9 mouse cellular contexts compared by ENCODE assay signal in the genomic region with DNA sequence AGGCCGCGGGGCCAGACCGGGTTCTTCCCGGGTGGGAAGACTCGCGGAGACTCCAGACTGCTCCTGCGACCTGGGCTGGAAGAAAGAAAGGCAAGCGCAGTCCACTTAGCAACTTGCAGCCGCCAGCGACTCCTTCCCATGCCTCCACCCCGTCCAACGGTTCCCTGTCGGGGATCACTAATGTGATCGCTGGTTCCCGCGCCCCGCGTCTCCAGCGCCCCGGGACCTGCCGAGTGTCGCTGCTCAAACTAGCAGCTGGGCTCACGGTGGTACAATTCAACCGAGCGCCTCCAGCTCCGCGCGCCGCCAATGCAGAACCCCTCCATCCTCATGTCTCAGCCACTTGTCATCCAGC. TPM values are rescaled to one million over a fixed set of nuclear protein-coding genes. Genes with fewer than 3 reads are reported as not detected.
DNase-seq lines count a peak whose midpoint lies in the region; ATAC-seq and TF ChIP-seq lines count a peak whose summit lies in the region.
"Had no signal": no experiment of that assay in that cellular context is flagged by ENCODE, and none has a peak within 500 bp of the region (broad histone marks: within the 10 kb centered on the region; RNA-seq: fewer than 3 reads in every experiment).

No protein-coding gene starts in this region.

- H3K9ac ChIP-seq in heart, postnatal 0 days (replicated peaks; ENCODE audit: low read depth, low read length) = no peak overlapping the region
- no peak overlapping the region for H3K9ac ChIP-seq in intestine, embryonic 15.5 days
- no peak overlapping the region for H3K9ac ChIP-seq in neural tube, embryonic 12.5 days

- H3K36me3 ChIP-seq in heart, postnatal 0 days (replicated peaks; ENCODE audit: control insufficient read depth, insufficient read depth, low read length) = no peaks in the 10 kb centered on the region
- H3K36me3 ChIP-seq in intestine, embryonic 15.5 days = no peaks in the 10 kb centered on the region
- no peaks in the 10 kb centered on the region for H3K36me3 ChIP-seq in neural tube, embryonic 12.5 days
- H3K36me3 ChIP-seq: G1E had no signal

- H3K27me3 ChIP-seq in heart, postnatal 0 days (ENCODE audit: control insufficient read depth, insufficient read depth, low read length) = peaks cover 98% of the 10 kb centered on the region
- H3K27me3 ChIP-seq in intestine, embryonic 15.5 days (replicated peaks) = peaks cover 77% of the 10 kb centered on the region
- H3K27me3 ChIP-seq in neural tube, embryonic 12.5 days (replicated peaks) = peaks cover 88% of the 10 kb centered on the region

- H3K4me3 ChIP-seq in heart, postnatal 0 days (ENCODE audit: low read depth, low read length) = peak overlapping the region; percentile 30
- H3K4me3 ChIP-seq in intestine, embryonic 15.5 days (replicated peaks) = peak overlapping the region; percentile 28
- H3K4me3 ChIP-seq in neural tube, embryonic 12.5 days = 0 out of 2 replicates have a peak overlapping the region, but pooled peaks have one; percentile 15

- TF ChIP-seq EP300 in heart, postnatal 0 days (IDR thresholded peaks at IDR 0.05; ENCODE audit: low read depth) = no peak

- H3K9me3 ChIP-seq in heart, postnatal 0 days (replicated peaks; ENCODE audit: control insufficient read depth, low read length) = no peaks in the 10 kb centered on the region
- no peaks in the 10 kb centered on the region for H3K9me3 ChIP-seq in intestine, embryonic 15.5 days
- H3K9me3 ChIP-seq in neural tube, embryonic 12.5 days = no peaks in the 10 kb centered on the region
- H3K9me3 ChIP-seq: G1E had no signal

- peak overlapping the region; percentile 39 for H3K4me2 ChIP-seq in heart, postnatal 0 days (ENCODE audit: low read depth, low read length)
- H3K4me2 ChIP-seq in intestine, embryonic 15.5 days (replicated peaks) = peak overlapping the region; percentile 52
- peak overlapping the region; percentile 38 for H3K4me2 ChIP-seq in neural tube, embryonic 12.5 days (replicated peaks)

- no peak for ATAC-seq in heart, postnatal 0 days (ENCODE audit: insufficient read depth, low read depth)
- ATAC-seq in intestine, embryonic 15.5 days = no peak
- ATAC-seq in neural tube, embryonic 12.5 days (ENCODE audit: low FRiP score, low read depth) = no peak

- intact Hi-C loops in heart, postnatal 25 days (cut with DNase I) = no loop called here

- DNase-seq in heart, postnatal 0 days (ENCODE audit: low spot score) = no peak
- DNase-seq in heart, postnatal 25 days (ENCODE audit: low spot score) = no peak
- peak; percentile 66 for DNase-seq in embryo, embryonic 9.5 days (ENCODE audit: extremely low spot score)
- DNase-seq in T-cell, adult 2 months (ENCODE audit: low spot score) = no peak
- DNase-seq in adrenal gland, adult (ENCODE audit: inconsistent age in 2 of 2, low spot score in 1 of 2) = no peak
- DNase-seq in layer of hippocampus, postnatal 36 days = no peak

- 1% methylated on average over 29 of the region's 29 CpGs for WGBS in heart, postnatal 0 days
- 0% methylated on average over 29 of the region's 29 CpGs for WGBS in intestine, embryonic 15.5 days
- WGBS in neural tube, embryonic 12.5 days = under 1% methylated on average over 29 of the region's 29 CpGs

- no peaks in the 10 kb centered on the region for H3K4me1 ChIP-seq in heart, postnatal 0 days (ENCODE audit: control insufficient read depth, insufficient read depth)
- peaks cover 12% of the 10 kb centered on the region; the same call in 1 of the 2 replicates for H3K4me1 ChIP-seq in intestine, embryonic 15.5 days (replicated peaks)
- peaks cover 15% of the 10 kb centered on the region; the same call in 1 of the 2 replicates for H3K4me1 ChIP-seq in neural tube, embryonic 12.5 days

- no peak overlapping the region for H3K27ac ChIP-seq in heart, postnatal 0 days (ENCODE audit: low read depth)
- no peak overlapping the region for H3K27ac ChIP-seq in intestine, embryonic 15.5 days
- H3K27ac ChIP-seq in neural tube, embryonic 12.5 days = no peak overlapping the region

- no peak for TF ChIP-seq CTCF in heart, postnatal 0 days (IDR thresholded peaks at IDR 0.05; ENCODE audit: low read depth)

RNA-seq across cellular contexts. Expression of gene Bsx, which starts 3.9 kb away (rescaled TPM):
- not detected in 2 replicates for total RNA-seq in heart, postnatal 0 days (2014; rRNA removed; ENCODE audit: low replicate concordance)
- not detected in 2 replicates for polyA plus RNA-seq in heart, postnatal 0 days (2015; fragmentation: Nextera tagmentation; extraction: Ambion mirVana)
- not detected for total RNA-seq in heart, postnatal 25 days (2021)
- not detected in 2 replicates for polyA plus RNA-seq in intestine, embryonic 15.5 days (2015; fragmentation: Nextera tagmentation; extraction: Ambion mirVana)
- not detected in 2 replicates for polyA plus RNA-seq in neural tube, embryonic 12.5 days (2016; fragmentation: Nextera tagmentation; extraction: Ambion mirVana)
- not detected for total RNA-seq in layer of hippocampus, postnatal 36 days (2021)
- total RNA-seq: G1E had no signal
- polyA plus RNA-seq: G1E had no signal
